Mouse (Mus musculus): ENCODE results near the gene Pcbp4. TPM values are rescaled to one million over a fixed set of nuclear protein-coding genes. Genes with fewer than 3 reads are reported as not detected.

The Pcbp4 gene
- polyA plus RNA-seq, 1 experiment from 2014 or later, result 2.8 TPM

GRCm38 (mm10) chr9:106464751-106465541 is 11.9 kb downstream of the Pcbp4 start:
- Histone ChIP-seq H3K4me3 (ENCODE audit: inconsistent target) (no peak overlapping the region), H3K79me2 (ENCODE audit: inconsistent target) (no peaks in the 10 kb centered on the region), H3K36me3 (ENCODE audit: inconsistent target) (no peaks in the 10 kb centered on the region), H3K27ac (no peak overlapping the region)
- 4% methylated on average over 75 of the region's 99 CpGs for whole genome bisulfite sequencing (ENCODE audit: missing documents)

- Histone ChIP-seq H3K36me3 (ENCODE audit: inconsistent target) (no peaks in the 10 kb centered on the region), H3K27ac (no peak within 1 kb of the TSS), H3K4me3 (ENCODE audit: inconsistent target) (no peak within 1 kb of the TSS), H3K79me2 (ENCODE audit: inconsistent target) (no peaks in the 10 kb centered on the region)
- 41% methylated on average over 17 of the region's 26 CpGs for WGBS (ENCODE audit: missing documents)
These were observed 12.6 kb downstream of the Pcbp4 start, which contains the start of gene Gpr62 for GRCm38 (mm10) chr9:106465571-106466200. Gene Gpr62, minus strand, starts transcription at chr9:106465938.

- Histone ChIP-seq H3K27ac (no peak overlapping the region), H3K4me3 (ENCODE audit: inconsistent target) (no peak overlapping the region), H3K36me3 (ENCODE audit: inconsistent target) (no peaks in the 10 kb centered on the region), H3K79me2 (ENCODE audit: inconsistent target) (no peaks in the 10 kb centered on the region)
- 86% methylated on average over 6 of the region's 6 CpGs for WGBS (ENCODE audit: missing documents)
These were observed 13.6 kb downstream of the Pcbp4 start for GRCm38 (mm10) chr9:106466721-106467120.

- WGBS (ENCODE audit: missing documents), result 93% methylated on average over 7 of the region's 7 CpGs
- H3K36me3 ChIP-seq (ENCODE audit: inconsistent target), result no peaks in the 10 kb centered on the region
- no peak overlapping the region for H3K4me3 ChIP-seq (ENCODE audit: inconsistent target)
- H3K27ac ChIP-seq, result no peak overlapping the region
- H3K79me2 ChIP-seq (ENCODE audit: inconsistent target), result no peaks in the 10 kb centered on the region
These were observed 14.7 kb downstream of the Pcbp4 start for GRCm38 (mm10) chr9:106467746-106468145.

- Histone ChIP-seq H3K27ac (no peak overlapping the region), H3K4me3 (ENCODE audit: inconsistent target) (no peak overlapping the region), H3K79me2 (ENCODE audit: inconsistent target) (no peaks in the 10 kb centered on the region; the same call in 1 of the 2 replicates), H3K36me3 (ENCODE audit: inconsistent target) (peaks cover 8% of the 10 kb centered on the region; the same call in 1 of the 2 replicates)
- 45% methylated on average over 6 of the region's 6 CpGs for WGBS (ENCODE audit: missing documents)
These were observed 16.2 kb downstream of the Pcbp4 start for GRCm38 (mm10) chr9:106469317-106469716.

- Histone ChIP-seq H3K36me3 (ENCODE audit: inconsistent target) (peaks cover 8% of the 10 kb centered on the region; the same call in 1 of the 2 replicates), H3K4me3 (ENCODE audit: inconsistent target) (no peak overlapping the region), H3K79me2 (ENCODE audit: inconsistent target) (peaks cover under 1% of the 10 kb centered on the region; the same call in 1 of the 2 replicates), H3K27ac (no peak overlapping the region)
- 32% methylated on average over 9 of the region's 9 CpGs for WGBS (ENCODE audit: missing documents)
These were observed 16.7 kb downstream of the Pcbp4 start for GRCm38 (mm10) chr9:106469776-106470175.

- Histone ChIP-seq H3K79me2 (ENCODE audit: inconsistent target) (peaks cover 12% of the 10 kb centered on the region), H3K4me3 (ENCODE audit: inconsistent target) (no peak overlapping the region), H3K36me3 (ENCODE audit: inconsistent target) (peaks cover 8% of the 10 kb centered on the region; the same call in 1 of the 2 replicates), H3K27ac (no peak overlapping the region)
- WGBS (ENCODE audit: missing documents), result 93% methylated on average over 13 of the region's 14 CpGs
These were observed 18.1 kb downstream of the Pcbp4 start for GRCm38 (mm10) chr9:106470991-106471750.

- H3K27ac ChIP-seq, result no peak overlapping the region
- peaks cover 8% of the 10 kb centered on the region; the same call in 1 of the 2 replicates for H3K36me3 ChIP-seq (ENCODE audit: inconsistent target)
- WGBS (ENCODE audit: missing documents), result 97% methylated on average over 5 of the region's 5 CpGs
- peaks cover 12% of the 10 kb centered on the region for H3K79me2 ChIP-seq (ENCODE audit: inconsistent target)
- no peak overlapping the region for H3K4me3 ChIP-seq (ENCODE audit: inconsistent target)
These were observed 18.8 kb downstream of the Pcbp4 start for GRCm38 (mm10) chr9:106471892-106472291.

- Histone ChIP-seq H3K27ac (no peak overlapping the region), H3K4me3 (ENCODE audit: inconsistent target) (no peak overlapping the region)
- 91% methylated on average over 4 of the region's 4 CpGs for WGBS (ENCODE audit: missing documents)
These were observed 19.2 kb downstream of the Pcbp4 start for GRCm38 (mm10) chr9:106472321-106472720.

GRCm38 (mm10) chr9:106473081-106473752 is 20.1 kb downstream of the Pcbp4 start:
- peaks cover 21% of the 10 kb centered on the region for H3K79me2 ChIP-seq (ENCODE audit: inconsistent target)
- 97% methylated on average over 16 of the region's 16 CpGs for WGBS (ENCODE audit: missing documents)
- no peak overlapping the region for H3K4me3 ChIP-seq (ENCODE audit: inconsistent target)
- no peak overlapping the region for H3K27ac ChIP-seq
- peaks cover 8% of the 10 kb centered on the region; the same call in 1 of the 2 replicates for H3K36me3 ChIP-seq (ENCODE audit: inconsistent target)

More at GRCm38 (mm10) chr9:106472321-106472720, 19.2 kb downstream of the Pcbp4 start:
- Histone ChIP-seq H3K79me2 (ENCODE audit: inconsistent target) (peaks cover 12% of the 10 kb centered on the region), H3K36me3 (ENCODE audit: inconsistent target) (peaks cover 8% of the 10 kb centered on the region; the same call in 1 of the 2 replicates)

- WGBS (ENCODE audit: missing documents), result 94% methylated on average over 5 of the region's 5 CpGs
- peaks cover 26% of the 10 kb centered on the region for H3K79me2 ChIP-seq (ENCODE audit: inconsistent target)
- peaks cover 8% of the 10 kb centered on the region; the same call in 1 of the 2 replicates for H3K36me3 ChIP-seq (ENCODE audit: inconsistent target)
- H3K4me3 ChIP-seq (ENCODE audit: inconsistent target), result no peak overlapping the region
- no peak overlapping the region for H3K27ac ChIP-seq
These were observed 20.6 kb downstream of the Pcbp4 start for GRCm38 (mm10) chr9:106473753-106474105.

GRCm38 (mm10) chr9:106474456-106474855 is 21.4 kb downstream of the Pcbp4 start:
- H3K36me3 ChIP-seq (ENCODE audit: inconsistent target), result peaks cover 8% of the 10 kb centered on the region; the same call in 1 of the 2 replicates
- WGBS (ENCODE audit: missing documents), result 42% methylated on average over 6 of the region's 6 CpGs
- peaks cover 33% of the 10 kb centered on the region for H3K79me2 ChIP-seq (ENCODE audit: inconsistent target)
- H3K4me3 ChIP-seq (ENCODE audit: inconsistent target), result no peak overlapping the region
- H3K27ac ChIP-seq, result no peak overlapping the region

- WGBS (ENCODE audit: missing documents), result 67% methylated on average over 7 of the region's 7 CpGs
- Histone ChIP-seq H3K4me3 (ENCODE audit: inconsistent target) (peak overlapping the region; percentile 72), H3K79me2 (ENCODE audit: inconsistent target) (peaks cover 38% of the 10 kb centered on the region), H3K27ac (peak overlapping the region; percentile 94), H3K36me3 (ENCODE audit: inconsistent target) (peaks cover 8% of the 10 kb centered on the region; the same call in 1 of the 2 replicates)
These were observed 22.0 kb downstream of the Pcbp4 start for GRCm38 (mm10) chr9:106475046-106475445.

GRCm38 (mm10) chr9:106475663-106476001 is 22.5 kb downstream of the Pcbp4 start, which contains the start of gene Rrp9:
Gene Rrp9, plus strand, starts transcription at chr9:106475963.
- Histone ChIP-seq H3K27ac (peak within 1 kb of the TSS; percentile 94), H3K79me2 (ENCODE audit: inconsistent target) (peaks cover 38% of the 10 kb centered on the region), H3K4me3 (ENCODE audit: inconsistent target) (peak within 1 kb of the TSS; percentile 72), H3K36me3 (ENCODE audit: inconsistent target) (peaks cover 10% of the 10 kb centered on the region; the same call in 1 of the 2 replicates)
- WGBS (ENCODE audit: missing documents), result 31% methylated on average over 10 of the region's 10 CpGs
